27 mouse cellular contexts compared by ENCODE assay signal in the genomic region with DNA sequence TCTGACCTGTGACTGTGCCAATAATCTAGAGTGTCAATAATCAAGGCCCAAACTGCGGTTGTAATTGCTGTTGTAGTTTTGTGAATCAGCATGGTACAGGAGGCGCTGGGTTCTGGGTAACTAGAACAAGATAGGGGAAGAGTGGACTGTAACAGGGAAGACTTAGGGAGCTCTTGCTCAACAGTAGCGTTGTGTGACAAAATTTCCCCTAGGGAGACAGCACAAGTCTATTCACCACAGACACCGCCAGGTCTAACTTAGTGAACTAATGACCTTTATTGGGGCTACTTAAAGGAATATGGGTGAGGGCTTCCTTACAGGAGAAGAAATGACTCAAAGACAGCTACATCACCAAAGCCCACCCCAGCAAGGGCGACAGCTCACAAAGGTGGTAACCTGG. TPM values are rescaled to one million over a fixed set of nuclear protein-coding genes. Genes with fewer than 3 reads are reported as not detected.
A peak's percentile ranks its signal among the peaks of the same experiment; 100 is the strongest.
DNase-seq lines count a peak whose midpoint lies in the region; ATAC-seq lines count a peak whose summit lies in the region.
"Had no signal": no experiment of that assay in that cellular context is flagged by ENCODE, and none has a peak within 500 bp of the region (broad histone marks: within the 10 kb centered on the region; RNA-seq: fewer than 3 reads in every experiment).

No protein-coding gene starts in this region.

- H3K4me1 ChIP-seq in hindbrain, embryonic 11.5 days (replicated peaks; ENCODE audit: control insufficient read depth, insufficient read depth, low read length) = no peaks in the 10 kb centered on the region
- H3K4me1 ChIP-seq: embryonic facial prominence, embryonic 12.5 days had no signal

- peak; percentile 39 for DNase-seq in 416B (ENCODE audit: low read depth)
- DNase-seq in fat pad, adult 2 months (ENCODE audit: extremely low read depth, low read depth, low spot score) = peak; percentile 52
- DNase-seq in monocyte, adult 2 months (ENCODE audit: low read depth in 1 of 2, low spot score in 2 of 2) = peak; percentile 9 to 12
- DNase-seq in hindbrain, embryonic 11.5 days (ENCODE audit: low spot score) = no peak
- no peak for DNase-seq in cerebellum, postnatal 10 days
- DNase-seq in right cerebral cortex, postnatal 25 days = no peak
- DNase-seq in retina, postnatal 1 day = no peak
- DNase-seq: adrenal gland, adult 8-10 months; adrenal gland, postnatal 14 days; adrenal gland, postnatal 36 days; B cell, adult 2 months; cerebellum, adult 11 months; cerebellum, adult 18-20 months; cerebellum, adult 8-10 months; cerebellum, adult 9-11 months; cerebellum, postnatal 25 days had no signal

- no peak overlapping the region for H3K4me2 ChIP-seq in hindbrain, embryonic 11.5 days (replicated peaks; ENCODE audit: low read depth, low read length)
- H3K4me2 ChIP-seq: embryonic facial prominence, embryonic 12.5 days; forebrain, embryonic 12.5 days had no signal

- no peaks in the 10 kb centered on the region for H3K36me3 ChIP-seq in hindbrain, embryonic 11.5 days (ENCODE audit: control insufficient read depth, insufficient read depth, low read length)
- H3K36me3 ChIP-seq: embryonic facial prominence, embryonic 10.5 days; embryonic facial prominence, embryonic 12.5 days; forebrain, embryonic 10.5 days; forebrain, embryonic 12.5 days; G1E had no signal

- no peak overlapping the region for H3K4me3 ChIP-seq in hindbrain, embryonic 11.5 days (ENCODE audit: low read depth, low read length)
- H3K4me3 ChIP-seq: embryonic facial prominence, embryonic 10.5 days; embryonic facial prominence, embryonic 12.5 days; forebrain, embryonic 10.5 days; forebrain, embryonic 12.5 days had no signal

- peak; percentile 91 for ATAC-seq in megakaryocyte, adult 5-6 weeks (ENCODE audit: poor library complexity, severe bottlenecking)
- ATAC-seq in hindbrain, embryonic 11.5 days (ENCODE audit: low FRiP score) = no peak
- ATAC-seq: activated CD4-positive, CD25-positive, alpha-beta regulatory T cell, adult 4 months; CD4-positive, CD25-positive, alpha-beta regulatory T cell, adult 4 months; forebrain, embryonic 14.5 days; forebrain, embryonic 16.5 days; Patski had no signal

- 92% methylated on average over 5 of the region's 5 CpGs for WGBS in hindbrain, embryonic 11.5 days

- no peaks in the 10 kb centered on the region for H3K9me3 ChIP-seq in hindbrain, embryonic 11.5 days (ENCODE audit: control insufficient read depth, low read length)
- H3K9me3 ChIP-seq: embryonic facial prominence, embryonic 10.5 days; embryonic facial prominence, embryonic 12.5 days; forebrain, embryonic 10.5 days; forebrain, embryonic 12.5 days; G1E had no signal

- no peak overlapping the region for H3K27ac ChIP-seq in hindbrain, embryonic 11.5 days (ENCODE audit: low read depth, low read length)
- H3K27ac ChIP-seq: embryonic facial prominence, embryonic 10.5 days; embryonic facial prominence, embryonic 12.5 days; forebrain, embryonic 10.5 days; forebrain, embryonic 12.5 days had no signal

- no peak overlapping the region for H3K9ac ChIP-seq in hindbrain, embryonic 11.5 days (ENCODE audit: low read depth, low read length)
- H3K9ac ChIP-seq: embryonic facial prominence, embryonic 12.5 days; forebrain, embryonic 12.5 days had no signal

- no peaks in the 10 kb centered on the region for H3K27me3 ChIP-seq in hindbrain, embryonic 11.5 days (ENCODE audit: control insufficient read depth, insufficient read depth, low read length)
- H3K27me3 ChIP-seq: embryonic facial prominence, embryonic 12.5 days had no signal

RNA-seq across cellular contexts. Expression of gene Slk, which starts 9.4 kb away (rescaled TPM):
- 148 and 150 TPM in 2 replicates for total RNA-seq in megakaryocyte, adult 5-6 weeks (2015)
- total RNA-seq in megakaryocyte, adult 5-6 weeks (2017) = 262 and 270 TPM in 2 replicates
- polyA plus RNA-seq in hindbrain, embryonic 11.5 days (2014; fragmentation: Nextera tagmentation; extraction: Ambion mirVana) = 12.8 and 13.8 TPM in 2 replicates

RNA-seq across cellular contexts. Expression of gene Stn1, which starts 32.7 kb away (rescaled TPM):
- total RNA-seq in megakaryocyte, adult 5-6 weeks (2015) = 44.2 and 46.2 TPM in 2 replicates
- 39.2 and 44.9 TPM in 2 replicates for total RNA-seq in megakaryocyte, adult 5-6 weeks (2017)
- polyA plus RNA-seq in hindbrain, embryonic 11.5 days (2014; fragmentation: Nextera tagmentation; extraction: Ambion mirVana) = 46.8 and 55.4 TPM in 2 replicates

Comparison
In these comparisons a context has a peak if more than half of its experiments do, and no peak if none do; other contexts are left out.
1. DNase-seq: peak in 416B (single experiment), fat pad, adult 2 months (single experiment) and monocyte, adult 2 months (2 of 2); none in hindbrain, embryonic 11.5 days (single experiment), cerebellum, postnatal 10 days (0 of 2), right cerebral cortex, postnatal 25 days (single experiment) and retina, postnatal 1 day (single experiment).